16 mouse cellular contexts compared by ENCODE assay signal in genomic region chr3:51712382-51712781, GRCm38 (mm10). TPM values are rescaled to one million over a fixed set of nuclear protein-coding genes. Genes with fewer than 3 reads are reported as not detected.
DNase-seq lines count a peak whose midpoint lies in the region; ATAC-seq and TF ChIP-seq lines count a peak whose summit lies in the region.
"Had no signal": no experiment of that assay in that cellular context is flagged by ENCODE, and none has a peak within 500 bp of the region (broad histone marks: within the 10 kb centered on the region; RNA-seq: fewer than 3 reads in every experiment).

No protein-coding gene starts in this region.

- no peak overlapping the region for H3K9ac ChIP-seq in heart, embryonic 16.5 days (ENCODE audit: low read length)
- H3K9ac ChIP-seq in lung, postnatal 0 days (replicated peaks; ENCODE audit: low read depth): no peak overlapping the region
- H3K9ac ChIP-seq: forebrain, embryonic 13.5 days; midbrain, embryonic 12.5 days; neural tube, embryonic 12.5 days had no signal

- peaks cover 40% of the 10 kb centered on the region for H3K4me1 ChIP-seq in heart, embryonic 16.5 days (ENCODE audit: control insufficient read depth, insufficient read depth, low read length)
- H3K4me1 ChIP-seq in lung, postnatal 0 days (ENCODE audit: insufficient read depth, low read depth, low read length): peaks cover 22% of the 10 kb centered on the region; the same call in 1 of the 2 replicates
- H3K4me1 ChIP-seq in lung, adult 2 months (ENCODE audit: control insufficient read depth, insufficient read depth, low read length): peaks cover 7% of the 10 kb centered on the region

- peak overlapping the region; percentile 25; the same call in 1 of the 2 replicates for H3K4me2 ChIP-seq in heart, embryonic 16.5 days (ENCODE audit: low read depth, low read length)
- no peak overlapping the region for H3K4me2 ChIP-seq in lung, postnatal 0 days (replicated peaks; ENCODE audit: low read depth, low read length)
- H3K4me2 ChIP-seq: forebrain, embryonic 13.5 days; midbrain, embryonic 12.5 days; neural tube, embryonic 12.5 days had no signal

- TF ChIP-seq POLR2A in lung, adult 2 months (IDR thresholded peaks at IDR 0.05; ENCODE audit: borderline replicate concordance, extremely low read depth, low read depth, low read length): no peak

- ATAC-seq in heart, embryonic 16.5 days (replicated peaks; ENCODE audit: extremely low read depth, insufficient read depth, low FRiP score): no peak
- ATAC-seq in lung, postnatal 0 days: no peak
- ATAC-seq in erythroid progenitor cell, adult 5-6 weeks (replicated peaks; ENCODE audit: low FRiP score, poor library complexity, severe bottlenecking): peak; percentile 72
- ATAC-seq: forebrain, embryonic 13.5 days; inflammation-experienced regulatory T-cells, adult 6 months had no signal

- H3K4me3 ChIP-seq in heart, embryonic 16.5 days (ENCODE audit: low read length): no peak overlapping the region
- H3K4me3 ChIP-seq in lung, postnatal 0 days (ENCODE audit: low read depth, low read length): no peak overlapping the region
- no peak overlapping the region for H3K4me3 ChIP-seq in lung, adult 2 months (replicated peaks; ENCODE audit: extremely low read depth, low read depth, low read length)
- H3K4me3 ChIP-seq: forebrain, embryonic 13.5 days; layer of hippocampus, adult 2 months; midbrain, embryonic 12.5 days; neural tube, embryonic 12.5 days had no signal

- no peaks in the 10 kb centered on the region for H3K27me3 ChIP-seq in heart, embryonic 16.5 days (ENCODE audit: control insufficient read depth, insufficient read depth, low read length)
- no peaks in the 10 kb centered on the region for H3K27me3 ChIP-seq in lung, postnatal 0 days (replicated peaks; ENCODE audit: insufficient read depth, low read length)
- H3K27me3 ChIP-seq: CH12.LX; forebrain, embryonic 13.5 days; midbrain, embryonic 12.5 days; neural tube, embryonic 12.5 days had no signal

- no peak for DNase-seq in heart, adult 9 months (ENCODE audit: low spot score in 2 of 2)
- DNase-seq in lung, postnatal 0 days (ENCODE audit: low spot score): peak; percentile 26
- no peak for DNase-seq in lung, adult 2 months
- peak; percentile 16 for DNase-seq in yolk sac, embryonic 10.5 days (ENCODE audit: low spot score)
- no peak for DNase-seq in cerebellum, adult 9-11 months
- DNase-seq: adrenal gland, postnatal 14 days; cerebellum, adult 2 months; gastrocnemius, postnatal 36 days had no signal

- peak overlapping the region; percentile 67 for H3K27ac ChIP-seq in heart, embryonic 16.5 days (ENCODE audit: low read length)
- 0 out of 2 replicates have a peak overlapping the region, but pooled peaks have one; percentile 2 for H3K27ac ChIP-seq in lung, postnatal 0 days (ENCODE audit: low read length)
- H3K27ac ChIP-seq: forebrain, embryonic 13.5 days; layer of hippocampus, adult 2 months; neural tube, embryonic 12.5 days had no signal

- no peak for TF ChIP-seq EP300 in lung, postnatal 0 days (IDR thresholded peaks at IDR 0.05)

- 17% methylated on average over 3 of the region's 3 CpGs for WGBS in heart, embryonic 16.5 days
- 22% methylated on average over 3 of the region's 3 CpGs for WGBS in lung, postnatal 0 days
- 19% methylated on average over 3 of the region's 3 CpGs for WGBS in lung, adult 2 months

- TF ChIP-seq CTCF in lung, postnatal 0 days (IDR thresholded peaks at IDR 0.05): no peak
- TF ChIP-seq CTCF in lung, adult 2 months (IDR thresholded peaks at IDR 0.05; ENCODE audit: insufficient read depth, low read length): no peak

- no peaks in the 10 kb centered on the region for H3K9me3 ChIP-seq in heart, embryonic 16.5 days (replicated peaks; ENCODE audit: control insufficient read depth, low read length)
- H3K9me3 ChIP-seq in lung, postnatal 0 days (ENCODE audit: low read length): no peaks in the 10 kb centered on the region
- H3K9me3 ChIP-seq: forebrain, embryonic 13.5 days; midbrain, embryonic 12.5 days; neural tube, embryonic 12.5 days had no signal

- H3K36me3 ChIP-seq in heart, embryonic 16.5 days (ENCODE audit: control insufficient read depth, insufficient read depth): no peaks in the 10 kb centered on the region
- no peaks in the 10 kb centered on the region for H3K36me3 ChIP-seq in lung, postnatal 0 days (ENCODE audit: insufficient read depth, low read length)
- H3K36me3 ChIP-seq: midbrain, embryonic 12.5 days; neural tube, embryonic 12.5 days had no signal

RNA-seq across cellular contexts. Expression of gene Mgst2, which starts 52.2 kb away (rescaled TPM):
- 8.6 and 13.8 TPM in 2 replicates for polyA plus RNA-seq in heart, embryonic 16.5 days (2015; fragmentation: Nextera tagmentation; extraction: Ambion mirVana)
- polyA plus RNA-seq in lung, postnatal 0 days (2015; fragmentation: Nextera tagmentation; extraction: Ambion mirVana): 6.7 and 8.6 TPM in 2 replicates
- polyA plus RNA-seq in lung, adult 2 months (2012; rRNA removed): 1.3 and 3.6 TPM in 2 replicates
- total RNA-seq in erythroid progenitor cell, adult 5-6 weeks (2015; ENCODE audit: low replicate concordance): 19.3 and 31.0 TPM in 2 replicates
- 14.5 and 33.0 TPM in 2 replicates for total RNA-seq in erythroid progenitor cell, adult 5-6 weeks (2017; ENCODE audit: low replicate concordance)
- total RNA-seq: layer of hippocampus, adult 2 months had no signal

Comparison
In these comparisons a context has a peak if more than half of its experiments do, and no peak if none do; other contexts are left out.
1. DNase-seq: peak in lung, postnatal 0 days (single experiment) and yolk sac, embryonic 10.5 days (single experiment); none in heart, adult 9 months (0 of 2), lung, adult 2 months (single experiment) and cerebellum, adult 9-11 months (single experiment).